Mouse (Mus musculus): ENCODE data around the gene Fntb.

DNA sequence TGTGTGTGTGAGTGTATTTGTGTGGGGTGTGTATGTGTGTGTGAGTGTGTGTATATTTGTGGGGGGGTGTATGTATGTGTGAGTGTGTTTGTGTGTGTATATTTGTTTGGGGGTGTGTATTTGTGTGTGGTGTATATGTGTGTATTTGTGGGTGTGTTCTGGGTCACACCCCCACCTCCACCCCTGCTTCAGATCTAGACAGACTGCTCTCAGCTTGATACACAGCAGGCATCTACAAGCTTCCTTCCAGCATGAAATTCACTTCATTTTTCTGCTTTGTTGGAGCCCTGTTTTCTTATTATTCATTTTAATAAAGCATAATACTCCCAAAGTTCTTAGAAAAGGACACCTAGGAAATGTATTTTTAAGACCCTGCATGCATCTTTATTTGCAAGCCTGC lies 132.8 kb downstream of the Fntb start:
- TF ChIP-seq CTCF (IDR thresholded peaks at IDR 0.05; ENCODE audit: borderline replicate concordance, insufficient read depth, low read length): no peak
- no peak for TF ChIP-seq POLR2A (IDR thresholded peaks at IDR 0.05; ENCODE audit: low read depth, low read length)

Data from embryonic fibroblast, embryonic 13.5 days (primary cell).